Mouse (Mus musculus) spleen, adult 2 months (tissue): ENCODE measurements around the gene Kiz.

ENCODE experiments used
- CTCF ChIP-seq: fragments of 200-500 bp; IDR thresholded peaks from 2 replicates; pipeline ENCODE4 v1.5.1; 2011; ENCODE audit warnings: mild to moderate bottlenecking, inconsistent platforms; ENCODE audit not compliant: insufficient read depth, insufficient read length, insufficient replicate concordance; ENCODE audit errors: extremely low read depth
- POLR2A ChIP-seq: fragments of 200-500 bp; IDR thresholded peaks from 2 replicates; pipeline ENCODE4 v1.6.1; 2011; ENCODE audit warnings: low read depth, low read length, inconsistent platforms

GRCm38 (mm10) chr2:146986429-146986828, 130.8 kb downstream of the Kiz start:
- no peak for TF ChIP-seq POLR2A
- no peak for TF ChIP-seq CTCF
